Mouse (Mus musculus) forebrain, embryonic 14.5 days (tissue): ENCODE results near the gene Olfr364-ps1. TPM values are rescaled to one million over a fixed set of nuclear protein-coding genes. Genes with fewer than 3 reads are reported as not detected.

Experiments
- ATAC-seq: fragments of 200-750 bp; cut with Nextera tagmentation; 2 replicates; pipeline ENCODE4 v1.8.0; 2017; ENCODE audit warnings: mild to moderate bottlenecking, moderate library complexity
- DNase-seq: peaks from one replicate; pipeline ENCODE4 v3.0.0-alpha.2; 2015; ENCODE audit warnings: low spot score
- H3K27ac ChIP-seq: fragments of 300-500 bp; sonication (generic); 2 replicates; pipeline ENCODE4 v1.5.1; 2014; ENCODE audit warnings: low read depth, mild to moderate bottlenecking, control low read depth, low read length, moderate library complexity
- H3K27me3 ChIP-seq: fragments of 300-500 bp; sonication (generic); replicated peaks from 2 replicates; pipeline ENCODE4 v1.6.1; 2014; ENCODE audit warnings: low read length, control low read depth, mixed read lengths; ENCODE audit not compliant: control insufficient read depth, insufficient read depth
- H3K36me3 ChIP-seq: fragments of 300-500 bp; sonication (generic); 2 replicates; pipeline ENCODE4 v1.6.1; 2014; ENCODE audit warnings: low read length, control low read depth; ENCODE audit not compliant: control insufficient read depth, insufficient read depth
- H3K4me1 ChIP-seq: fragments of 300-500 bp; sonication (generic); 2 replicates; pipeline ENCODE4 v1.6.1; 2014; ENCODE audit warnings: antibody characterized with exemption, low read length, control low read depth; ENCODE audit not compliant: control insufficient read depth, insufficient read depth
- H3K4me2 ChIP-seq: fragments of 300-500 bp; sonication (generic); 2 replicates; pipeline ENCODE4 v1.6.1; 2014; ENCODE audit warnings: mild to moderate bottlenecking, control low read depth, low read length
- H3K4me3 ChIP-seq: fragments of 300-500 bp; sonication (generic); 2 replicates; pipeline ENCODE4 v1.5.1; 2014; ENCODE audit warnings: low read depth, low read length, control low read depth
- H3K9ac ChIP-seq: fragments of 300-500 bp; sonication (generic); 2 replicates; pipeline ENCODE4 v1.6.1; 2014; ENCODE audit warnings: mild to moderate bottlenecking, low read length, control low read depth, moderate library complexity
- H3K9me3 ChIP-seq: fragments of 300-500 bp; sonication (generic); replicated peaks from 2 replicates; pipeline ENCODE4 v1.6.1; 2016; ENCODE audit warnings: low read length, control low read depth, mixed read lengths; ENCODE audit not compliant: control insufficient read depth
- WGBS: fragments of 180-500 bp; shearing (Covaris S2); extraction: QIAGEN DNeasy Blood & Tissue Kit; methylation state at CpG from one replicate; pipeline ENCODE4 v1.1.7; 2014; 5-methylcytosine and 5-hydroxymethylcytosine counted together
- polyA plus RNA-seq: library from polyadenylated mRNA; unstranded; fragments of >200 nt; fragmentation: Nextera tagmentation; extraction: Ambion mirVana; gene quantifications from 2 replicates; pipeline ENCODE4 v1.2.1, GENCODE M21; 2014

The Olfr364-ps1 gene
- not detected in 2 replicates for polyA plus RNA-seq

DNA sequence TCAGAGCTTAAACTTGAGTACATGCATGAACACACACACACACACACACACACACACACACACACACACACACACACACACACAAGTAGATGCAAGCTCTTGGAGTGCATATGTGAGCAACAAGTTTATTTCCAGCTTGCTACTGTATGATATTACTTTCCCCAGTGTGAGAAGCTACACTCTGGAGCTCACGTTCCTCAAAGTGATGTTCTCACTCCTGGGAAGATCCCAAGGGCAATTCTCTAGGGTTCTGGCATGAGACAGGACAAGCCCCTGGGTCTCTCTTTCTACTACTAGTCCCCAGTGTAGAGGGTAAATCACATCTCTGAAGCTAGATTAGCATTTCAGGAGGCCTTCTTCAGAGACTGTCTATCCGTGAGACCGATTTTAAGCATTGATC, at the start of gene Olfr364-ps1:
Gene Olfr364-ps1, plus strand, starts transcription at position 301 of the 400 bp plus-strand sequence.
- H3K4me1 ChIP-seq: no peaks in the 10 kb centered on the region
- ATAC-seq (no peak), DNase-seq (no peak)
- no peak within 1 kb of the TSS for H3K4me3 ChIP-seq
- H3K27me3 ChIP-seq: no peaks in the 10 kb centered on the region
- no peak within 1 kb of the TSS for H3K27ac ChIP-seq
- no peaks in the 10 kb centered on the region for H3K36me3 ChIP-seq
- H3K9ac ChIP-seq: no peak within 1 kb of the TSS
- 85% methylated on average over 3 of the region's 3 CpGs for WGBS
- no peaks in the 10 kb centered on the region for H3K9me3 ChIP-seq
- no peak within 1 kb of the TSS for H3K4me2 ChIP-seq

DNA sequence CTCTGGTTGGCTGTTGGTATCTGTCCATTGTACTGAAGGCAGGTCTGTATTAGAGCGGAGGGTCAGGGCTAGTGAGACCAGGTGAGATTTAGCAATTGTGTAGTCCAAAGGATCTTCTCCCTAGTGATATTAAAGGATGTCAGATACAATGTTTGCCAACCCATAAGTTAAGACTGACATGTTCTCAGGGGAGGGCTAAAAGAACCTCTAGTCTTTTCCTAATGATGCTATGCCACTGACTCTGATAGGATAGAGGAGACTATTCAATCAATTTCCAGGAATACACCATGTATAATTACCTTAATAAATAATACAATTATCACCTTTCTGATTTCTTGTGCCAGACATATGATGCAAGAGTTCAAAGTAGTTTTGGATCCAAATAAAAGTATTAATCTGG, 21.3 kb upstream of the Olfr364-ps1 start, which contains the start of gene Olfr362:
Gene Olfr362, minus strand, starts transcription at position 101 of the 400 bp plus-strand sequence.
- 90% methylated on average over 1 of the region's 1 CpGs for WGBS
- no peak for ATAC-seq
- DNase-seq: no peak
- H3K27ac ChIP-seq: no peak within 1 kb of the TSS
- no peaks in the 10 kb centered on the region for H3K4me1 ChIP-seq
- no peaks in the 10 kb centered on the region for H3K36me3 ChIP-seq
- H3K9me3 ChIP-seq: no peaks in the 10 kb centered on the region
- H3K4me2 ChIP-seq: no peak within 1 kb of the TSS
- no peaks in the 10 kb centered on the region for H3K27me3 ChIP-seq
- no peak within 1 kb of the TSS for H3K9ac ChIP-seq
- H3K4me3 ChIP-seq: no peak within 1 kb of the TSS

GRCm38 (mm10) chr2:37187898-37188297, 48.8 kb downstream of the Olfr364-ps1 start, which contains the start of gene Olfr365:
Olfr365 (plus strand) TSS chr2:37188198.
- Histone ChIP-seq H3K9ac (no peak within 1 kb of the TSS), H3K4me2 (no peak within 1 kb of the TSS), H3K27me3 (no peaks in the 10 kb centered on the region), H3K9me3 (0 out of 2 replicates have a peak, but pooled peaks cover 10% of the 10 kb centered on the region), H3K27ac (no peak within 1 kb of the TSS), H3K4me3 (no peak within 1 kb of the TSS), H3K4me1 (no peaks in the 10 kb centered on the region), H3K36me3 (no peaks in the 10 kb centered on the region)
- no peak for ATAC-seq
- 78% methylated on average over 3 of the region's 3 CpGs for whole genome bisulfite sequencing
- DNase-seq: no peak

Other genes with a start within 250 kb of the Olfr364-ps1 start
- gene Olfr353, start 246.4 kb upstream of the Olfr364-ps1 start, polyA plus RNA-seq: not detected in 2 replicates
- gene Olfr354, start 233.6 kb upstream of the Olfr364-ps1 start, polyA plus RNA-seq: not detected in 2 replicates
- gene Olfr355, start 210.4 kb upstream of the Olfr364-ps1 start, polyA plus RNA-seq: not detected in 2 replicates
- gene Olfr356, start 202.2 kb upstream of the Olfr364-ps1 start, polyA plus RNA-seq: not detected in 2 replicates
- gene Olfr357, start 145.5 kb upstream of the Olfr364-ps1 start, polyA plus RNA-seq: not detected in 2 replicates
- not detected in 2 replicates for gene Olfr358, start 130.0 kb upstream of the Olfr364-ps1 start, polyA plus RNA-seq
- gene Olfr360, start 73.6 kb upstream of the Olfr364-ps1 start, polyA plus RNA-seq: not detected in 2 replicates
- gene Olfr361, start 50.0 kb upstream of the Olfr364-ps1 start, polyA plus RNA-seq: not detected in 2 replicates
- gene Olfr362, start 21.4 kb upstream of the Olfr364-ps1 start, polyA plus RNA-seq: not detected in 2 replicates
- gene Olfr365, start 48.9 kb downstream of the Olfr364-ps1 start, polyA plus RNA-seq: not detected in 2 replicates
- gene Olfr366, start 72.3 kb downstream of the Olfr364-ps1 start, polyA plus RNA-seq: not detected in 2 replicates
- not detected in 2 replicates for gene Olfr368, start 187.2 kb downstream of the Olfr364-ps1 start, polyA plus RNA-seq
- 81.9 and 84.5 TPM in 2 replicates for gene Pdcl, start 220.0 kb downstream of the Olfr364-ps1 start, polyA plus RNA-seq